Mouse (Mus musculus) embryo, embryonic 10 days (tissue): Measurements from ENCODE around the gene Csrnp2.
"Not testable (repeated sequence)": the region's sequence is repeated elsewhere in the genome, so short reads cannot be mapped to it uniquely, and the experiment has no call there.

Experiments
- DNase-seq: peaks from one replicate; pipeline ENCODE4 v3.0.0-alpha.2; 2015; ENCODE audit warnings: low spot score

Csrnp2 gene

DNA sequence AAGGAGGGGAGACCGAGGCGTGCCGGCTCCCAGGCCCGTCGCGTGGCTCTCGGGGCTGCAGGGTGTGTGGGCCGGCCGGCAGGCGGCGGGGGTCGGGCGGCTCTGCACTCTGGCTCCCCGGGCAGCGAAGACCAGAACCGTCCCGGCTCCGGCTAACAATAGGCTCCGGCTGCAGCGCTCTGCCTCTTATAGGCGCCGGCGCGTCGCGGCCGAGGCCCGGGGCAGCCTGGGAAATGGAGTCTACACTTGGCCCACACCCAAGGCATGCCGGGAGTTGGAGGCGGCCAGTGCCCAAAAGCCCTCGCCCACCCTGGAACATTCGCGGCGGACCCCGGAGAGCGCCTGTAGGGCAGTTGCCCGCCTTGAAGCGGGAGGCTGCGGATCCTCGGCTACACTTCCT is at the start of gene Csrnp2:
Gene Csrnp2 (minus strand): TSS at position 387 of the 400 bp plus-strand sequence.
- DNase-seq = peak; percentile 96

DNA sequence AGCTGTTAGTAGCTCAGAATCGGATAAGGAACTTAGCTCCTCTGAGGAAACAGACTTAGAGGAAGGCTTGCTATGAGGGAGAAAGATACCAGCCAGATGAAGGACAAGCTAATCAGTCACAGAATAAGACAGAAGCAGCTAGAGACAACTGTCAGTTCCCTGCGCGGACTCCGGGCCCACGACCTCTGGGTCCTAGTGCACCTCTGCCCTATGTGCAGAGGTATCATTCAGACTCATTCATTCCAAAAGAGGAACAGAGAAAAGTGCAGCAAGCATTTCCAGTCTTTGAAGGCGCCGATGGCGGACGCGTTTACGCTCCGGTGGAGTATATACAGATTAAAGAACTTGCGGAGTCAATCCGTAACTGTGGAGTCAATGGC is 48.4 kb upstream of the Csrnp2 start:
- not testable (repeated sequence) for DNase-seq

DNA sequence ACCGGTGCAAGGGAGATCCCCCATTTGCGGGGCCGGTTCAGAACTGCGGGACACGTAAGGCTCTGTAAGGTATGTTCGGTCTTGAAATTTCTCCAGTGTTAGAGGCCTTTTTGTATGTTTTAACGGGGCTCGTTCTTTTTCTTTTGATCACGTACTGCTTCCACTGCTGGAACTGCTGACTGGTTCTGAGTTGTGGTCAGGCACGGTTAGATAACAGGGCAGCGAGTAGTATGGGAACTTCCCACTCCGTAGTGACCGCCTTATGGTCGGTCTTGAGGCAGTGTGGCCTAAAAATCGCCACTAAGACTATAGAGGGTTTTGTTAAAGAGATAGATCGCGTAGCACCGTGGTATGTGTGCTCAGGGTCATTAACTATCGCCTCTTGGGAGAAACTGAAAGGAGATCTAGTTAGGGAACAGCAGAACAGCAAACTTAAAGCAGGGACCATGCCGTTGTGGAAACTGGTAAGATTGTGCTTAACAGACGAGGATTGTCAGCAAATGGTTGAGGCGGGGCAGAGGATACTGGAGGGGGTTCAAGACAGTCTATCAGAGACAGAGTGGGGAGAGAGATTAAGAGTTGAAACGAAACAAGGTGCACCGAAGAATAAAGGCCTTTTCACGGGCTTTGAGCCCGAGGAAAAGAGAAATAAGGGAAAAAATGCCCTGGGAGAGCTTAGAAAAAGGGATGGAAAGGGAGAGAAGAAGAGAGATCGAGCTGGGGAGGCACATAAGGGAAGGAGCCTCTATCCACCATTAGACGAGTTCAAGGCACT is 47.8 kb upstream of the Csrnp2 start:
- not testable (repeated sequence) for DNase-seq

DNA sequence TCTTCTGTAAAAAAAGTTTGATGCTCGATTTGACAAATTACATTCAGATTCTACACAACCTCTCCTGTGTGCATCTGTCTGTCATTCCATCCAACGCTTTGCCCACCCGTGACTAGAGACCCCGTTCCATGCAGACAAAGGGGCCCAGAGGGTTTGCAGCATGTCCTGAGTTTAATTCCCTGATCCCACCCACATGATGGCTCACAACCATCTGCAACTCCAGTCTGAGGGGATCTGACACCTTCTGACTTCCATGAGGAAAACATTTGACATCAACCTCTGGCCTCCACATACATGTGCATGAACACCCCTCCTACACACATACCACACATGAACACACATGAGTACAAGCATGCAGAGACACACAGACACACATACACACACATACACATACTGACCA is 46.1 kb upstream of the Csrnp2 start:
- no peak for DNase-seq

DNA sequence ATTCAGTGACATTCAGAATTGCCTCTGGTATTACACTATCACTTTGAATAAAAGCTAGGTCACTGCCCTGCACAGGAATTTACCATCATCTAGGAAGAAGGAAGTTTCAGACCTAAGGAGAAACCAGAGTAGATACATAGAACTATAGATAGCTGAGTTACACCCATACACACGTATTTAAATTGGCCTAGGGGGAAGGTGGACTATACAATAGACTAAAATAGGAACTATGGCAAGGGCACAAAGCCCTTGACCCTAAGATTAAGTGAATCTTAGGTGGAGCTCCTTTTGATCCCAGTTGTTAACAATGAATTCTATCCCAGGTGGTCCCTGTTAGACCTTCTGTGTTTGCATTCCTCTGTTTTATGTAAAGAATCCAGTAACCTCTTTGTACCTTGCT is 45.7 kb upstream of the Csrnp2 start:
- not testable (repeated sequence) for DNase-seq

DNA sequence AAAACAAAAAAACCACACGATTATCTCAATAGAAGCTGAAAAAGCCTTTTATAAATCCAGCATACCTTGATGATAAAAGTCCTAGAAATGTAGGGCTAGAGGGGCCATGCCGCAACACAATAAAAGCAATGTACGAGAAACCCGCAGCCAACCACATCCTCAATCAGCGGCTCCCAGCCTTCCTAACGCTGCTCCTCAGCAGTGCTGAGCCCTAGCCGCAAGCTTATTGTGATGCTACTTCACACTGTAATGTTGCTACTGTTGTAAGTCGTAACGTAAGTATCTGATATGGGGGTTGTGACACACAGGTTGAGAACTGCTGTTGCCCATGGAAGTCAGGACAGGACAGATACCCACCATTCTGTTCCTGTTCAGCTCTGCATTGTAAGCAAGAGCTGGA is 44.1 kb upstream of the Csrnp2 start:
- no peak for DNase-seq

DNA sequence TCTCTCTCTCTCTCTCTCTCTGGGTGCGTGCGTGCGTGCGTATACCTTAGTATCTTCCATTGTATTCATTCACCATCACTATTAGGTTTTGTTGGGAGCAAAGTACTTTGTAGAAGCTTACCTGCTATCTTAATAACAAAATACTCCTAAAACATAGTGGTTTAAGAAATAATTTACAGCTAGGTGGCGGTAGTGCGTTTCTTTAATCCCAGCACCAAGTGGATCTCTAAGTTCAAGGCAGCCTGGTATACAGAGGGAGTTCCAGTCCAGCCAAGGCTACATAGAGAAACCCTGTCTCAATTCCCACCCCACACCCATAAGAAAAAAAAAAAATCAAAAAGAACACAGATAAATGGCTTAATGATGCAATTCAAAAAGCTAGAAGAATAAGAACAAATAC is 42.6 kb upstream of the Csrnp2 start:
- peak; percentile 51 for DNase-seq

DNA sequence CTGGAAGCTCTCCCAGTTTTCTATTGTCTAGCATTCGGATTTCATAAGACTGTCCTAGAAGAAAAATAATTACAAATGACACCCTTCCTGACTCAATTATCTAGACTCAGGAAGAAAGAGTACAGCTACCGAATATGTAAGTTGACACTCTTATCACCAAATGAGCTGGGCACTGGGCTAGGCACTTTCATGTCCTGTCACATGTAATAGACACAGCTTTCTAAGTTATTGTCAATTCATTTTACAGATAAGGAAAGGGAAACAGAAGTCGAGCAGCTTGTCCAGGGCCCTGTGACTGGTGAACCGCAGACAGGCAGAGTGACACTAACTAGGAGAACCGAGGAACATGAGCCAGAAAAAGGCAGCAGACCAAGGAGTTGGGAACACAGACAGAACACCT is 32.6 kb upstream of the Csrnp2 start:
- no peak for DNase-seq

DNA sequence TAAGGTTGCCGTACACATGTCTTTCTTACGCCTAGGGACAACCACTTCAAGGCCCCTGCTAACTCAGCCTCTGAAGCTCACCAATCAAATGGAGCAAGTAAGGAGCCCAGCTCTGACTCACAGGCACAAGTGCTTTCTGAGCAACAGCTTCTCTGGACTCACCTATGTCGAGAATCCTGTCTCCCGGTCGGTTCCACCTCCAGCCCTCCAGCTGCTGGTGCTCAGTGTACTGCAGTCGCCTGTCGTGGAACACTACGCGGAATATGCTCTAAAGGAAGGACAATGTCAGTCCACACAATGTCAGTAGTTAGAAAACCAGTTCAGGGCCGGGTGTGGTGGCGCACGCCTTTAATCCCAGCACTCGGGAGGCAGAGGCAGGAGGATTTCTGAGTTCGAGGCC is 30.1 kb upstream of the Csrnp2 start:
- DNase-seq = no peak

DNA sequence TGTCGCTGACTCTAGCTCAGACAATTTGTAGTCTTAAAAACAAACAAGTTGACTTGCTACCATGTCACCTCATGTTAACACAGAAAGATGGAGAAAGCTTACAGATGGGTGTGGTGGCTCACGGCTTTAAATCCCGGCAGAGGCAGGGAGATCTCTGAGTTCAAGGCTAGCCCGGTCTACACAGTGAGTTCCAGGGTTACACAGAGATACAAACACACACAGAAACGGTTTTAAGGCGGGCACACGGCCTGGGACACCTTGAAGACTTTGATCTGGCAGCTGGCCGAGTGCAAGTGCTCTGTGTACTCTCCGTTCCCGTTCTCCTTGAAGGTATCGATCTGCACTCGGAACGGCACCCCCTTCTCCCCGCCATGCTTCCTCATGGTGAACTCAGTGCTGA is 25.0 kb upstream of the Csrnp2 start:
- no peak for DNase-seq

DNA sequence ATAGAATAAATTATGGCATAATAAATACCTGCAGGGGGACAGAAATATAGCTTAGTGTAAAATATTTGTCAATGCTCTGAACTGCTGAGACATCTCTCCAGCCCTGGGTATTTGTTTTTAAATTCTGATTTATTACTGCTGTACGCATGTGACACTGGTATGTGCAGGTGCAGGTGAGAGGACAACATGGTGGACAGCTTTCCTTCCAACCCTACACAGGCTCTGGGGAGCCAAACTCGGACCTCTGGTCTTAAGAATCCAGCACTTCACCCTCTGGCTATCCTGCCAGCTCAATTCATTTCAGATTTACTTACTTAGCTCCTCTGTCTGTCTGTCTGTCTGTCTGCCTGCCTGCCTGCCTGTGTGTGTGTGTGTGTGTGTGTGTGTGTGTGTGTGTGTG is 19.8 kb upstream of the Csrnp2 start:
- no peak for DNase-seq

DNA sequence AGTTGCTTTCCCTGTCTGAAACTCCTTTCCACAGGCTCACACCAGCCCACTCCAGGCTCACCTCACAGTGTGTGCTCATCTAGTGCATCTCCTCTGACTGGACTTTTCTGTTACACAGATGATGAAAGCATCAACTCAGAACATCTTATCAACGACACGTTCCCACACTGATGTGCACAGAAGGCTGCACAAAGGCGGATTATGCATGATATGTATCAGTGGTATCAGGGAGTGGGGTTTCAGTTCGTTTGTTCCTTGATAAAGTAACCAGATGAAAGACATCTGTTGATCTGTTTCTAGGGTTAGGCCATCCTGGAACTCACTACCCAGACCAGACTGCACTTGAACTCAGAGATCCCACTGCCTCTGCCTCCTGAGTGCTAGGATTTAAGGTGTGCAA is 18.1 kb upstream of the Csrnp2 start:
- DNase-seq = no peak

DNA sequence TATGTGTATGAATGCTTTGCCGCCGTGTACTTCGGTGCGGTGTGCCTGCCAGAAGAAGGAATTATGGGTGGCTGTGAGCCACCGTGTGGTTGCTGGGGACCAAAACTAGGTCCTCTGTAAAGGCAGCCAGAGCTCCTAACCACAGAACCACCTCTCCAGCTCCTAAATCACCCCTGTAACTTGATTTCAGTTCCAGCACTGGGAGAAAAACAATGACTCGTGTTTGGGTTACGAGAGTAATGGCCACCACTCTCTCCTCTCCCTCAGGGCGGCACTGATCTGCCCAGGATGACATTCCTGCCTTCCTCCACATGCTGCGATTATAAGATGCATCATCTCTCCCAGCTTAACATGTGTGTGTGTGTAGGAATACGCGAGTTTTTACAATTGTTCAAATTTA is 14.8 kb upstream of the Csrnp2 start:
- DNase-seq = no peak

DNA sequence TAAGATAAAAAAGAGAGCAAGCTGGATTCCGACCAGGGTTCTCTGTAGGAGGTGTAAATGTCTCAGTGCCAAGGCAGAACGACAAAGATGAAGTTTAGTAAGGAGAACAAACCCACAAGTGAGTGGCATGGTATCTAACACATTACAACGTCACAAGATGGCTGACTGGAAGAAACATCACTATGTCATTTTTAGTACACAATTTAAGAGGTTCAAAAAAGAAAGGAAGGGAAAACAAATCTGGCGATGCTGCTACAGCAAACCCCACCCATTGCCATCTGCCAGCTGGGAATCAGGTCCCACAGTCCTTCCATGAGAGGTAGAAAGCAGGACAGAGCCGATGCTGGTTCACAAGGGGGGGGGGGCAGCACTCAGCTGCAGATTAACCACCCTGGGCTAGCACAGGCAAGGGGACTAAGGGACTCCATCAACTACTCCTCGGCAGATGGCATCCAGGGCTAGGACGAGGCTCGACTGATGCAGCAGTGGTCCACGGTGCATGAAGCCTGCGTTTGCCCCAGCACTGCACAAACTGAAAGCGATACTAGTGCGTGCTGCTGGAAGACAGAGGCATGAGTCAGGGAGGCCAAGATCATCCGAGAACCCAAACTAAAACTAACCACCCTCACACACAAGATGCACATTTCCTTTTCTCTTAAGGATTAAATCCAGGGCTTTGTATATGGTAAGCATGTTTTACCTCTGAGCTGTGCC is 13.3 kb upstream of the Csrnp2 start:
- DNase-seq = no peak

DNA sequence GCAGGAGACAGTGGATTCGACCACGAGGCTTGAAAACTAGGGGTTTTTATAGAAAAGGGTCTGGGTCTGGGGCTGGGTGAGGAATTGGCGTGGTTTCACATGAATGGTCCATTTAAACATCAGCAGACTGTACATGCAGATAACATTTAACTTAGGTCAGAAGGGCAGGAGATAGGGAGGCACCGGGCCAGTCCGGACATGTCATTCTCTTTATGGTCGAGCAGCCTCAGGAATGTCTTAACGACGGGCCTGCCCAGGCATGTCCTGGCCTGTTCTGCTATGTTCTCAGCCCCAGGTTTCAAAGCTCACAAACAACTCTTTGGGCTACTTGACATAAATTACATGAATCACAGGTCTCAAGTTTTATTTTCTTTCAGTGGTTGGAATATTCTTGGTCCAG is 4.2 kb upstream of the Csrnp2 start:
- not testable (repeated sequence) for DNase-seq

DNA sequence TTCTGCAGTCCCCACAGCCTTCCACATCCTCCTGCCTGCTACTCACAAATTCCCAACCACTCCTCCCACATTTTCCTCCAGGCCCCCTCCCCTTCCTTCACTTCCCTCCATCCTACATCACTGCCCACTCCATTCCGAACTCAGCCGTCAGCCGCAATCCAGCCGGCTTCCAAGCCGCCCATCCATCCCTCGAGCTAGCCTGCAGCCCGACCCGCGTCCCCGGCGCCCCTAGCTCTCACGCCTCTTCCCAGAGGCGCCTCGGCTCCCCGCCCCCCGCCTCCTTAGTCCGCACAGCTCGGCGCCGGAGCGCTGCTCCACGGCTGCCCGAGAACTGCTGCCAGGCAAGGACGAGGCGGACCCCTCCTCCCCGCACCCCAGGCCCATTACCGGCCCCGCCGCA is 641 bp downstream of the Csrnp2 start:
- peak; percentile 71 for DNase-seq

DNA sequence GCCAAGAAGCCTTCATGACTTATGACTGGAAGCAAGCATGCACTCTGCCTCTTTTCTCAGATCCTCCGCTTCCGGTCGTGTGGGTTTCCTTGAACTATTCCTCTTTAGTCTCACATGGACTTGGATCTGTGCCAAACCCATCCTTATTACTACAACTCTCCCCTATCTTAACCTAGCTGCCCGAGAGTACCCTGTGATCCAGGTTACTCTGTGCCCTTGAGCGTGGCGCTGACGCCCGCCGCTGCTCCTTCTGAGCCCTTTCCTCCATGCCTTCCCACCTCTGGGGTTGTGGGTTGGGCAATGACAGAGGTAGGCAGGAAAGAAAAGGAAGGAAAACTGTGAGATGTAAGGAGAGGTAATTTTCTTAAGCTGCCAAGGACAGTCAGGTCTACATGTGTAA is 3.3 kb downstream of the Csrnp2 start:
- no peak for DNase-seq

DNA sequence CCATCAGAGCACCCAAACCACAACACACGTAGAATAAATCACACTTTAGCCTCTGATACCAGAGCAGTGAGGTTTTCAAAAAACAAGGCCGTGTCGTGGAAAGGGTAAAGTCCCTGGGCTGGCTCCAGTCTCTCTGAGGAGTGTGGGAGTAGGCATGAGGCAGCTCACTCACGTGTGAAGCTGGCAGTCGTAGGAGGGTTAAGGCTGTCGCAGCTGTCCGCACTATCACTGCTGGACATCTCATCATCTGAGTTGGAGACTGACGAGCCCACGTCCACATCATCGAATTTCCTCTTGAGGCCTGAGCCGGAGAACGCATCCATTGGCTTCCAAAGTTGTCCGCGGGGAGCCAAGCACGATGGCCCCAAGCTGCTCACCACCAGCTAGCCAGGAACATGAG is 6.0 kb downstream of the Csrnp2 start:
- no peak for DNase-seq

DNA sequence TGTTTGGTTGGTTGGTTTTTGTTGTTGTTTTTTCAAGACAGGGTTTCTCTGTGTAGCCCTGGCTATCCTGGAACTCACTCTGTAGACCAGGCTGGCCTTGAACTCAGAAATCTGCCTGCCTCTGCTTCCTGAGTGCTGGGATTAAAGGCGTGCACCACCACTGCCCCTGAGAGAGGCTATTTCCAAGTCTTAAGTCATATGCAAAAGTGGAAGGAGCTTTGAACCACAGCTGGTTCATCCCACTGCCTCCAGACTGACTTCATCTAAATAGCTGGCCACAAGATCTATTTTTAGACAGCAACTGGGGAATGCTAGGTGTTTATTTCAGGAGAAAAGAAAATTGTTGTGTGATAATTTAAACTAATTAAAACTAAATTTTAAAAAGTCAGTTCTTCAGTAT is 7.0 kb downstream of the Csrnp2 start:
- DNase-seq = not testable (repeated sequence)

DNA sequence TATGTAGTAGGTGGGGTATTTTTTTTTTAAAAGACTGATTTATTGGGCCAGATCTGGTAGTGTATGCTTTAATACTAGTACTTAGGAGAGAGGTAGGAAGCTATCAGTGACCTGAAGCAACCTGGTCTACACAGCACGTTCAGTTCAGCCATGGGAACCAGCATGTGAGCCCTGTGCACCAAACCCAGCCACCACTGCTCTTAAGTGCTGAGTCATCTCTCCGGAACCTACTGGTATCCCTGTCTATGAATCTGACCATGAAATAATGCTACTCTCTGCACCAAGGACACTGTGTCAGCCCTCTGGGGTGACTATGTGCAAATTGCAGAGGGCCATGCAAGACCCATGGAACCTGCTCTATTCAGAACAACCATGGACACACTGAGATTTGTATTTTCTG is 8.2 kb downstream of the Csrnp2 start:
- DNase-seq = no peak

DNA sequence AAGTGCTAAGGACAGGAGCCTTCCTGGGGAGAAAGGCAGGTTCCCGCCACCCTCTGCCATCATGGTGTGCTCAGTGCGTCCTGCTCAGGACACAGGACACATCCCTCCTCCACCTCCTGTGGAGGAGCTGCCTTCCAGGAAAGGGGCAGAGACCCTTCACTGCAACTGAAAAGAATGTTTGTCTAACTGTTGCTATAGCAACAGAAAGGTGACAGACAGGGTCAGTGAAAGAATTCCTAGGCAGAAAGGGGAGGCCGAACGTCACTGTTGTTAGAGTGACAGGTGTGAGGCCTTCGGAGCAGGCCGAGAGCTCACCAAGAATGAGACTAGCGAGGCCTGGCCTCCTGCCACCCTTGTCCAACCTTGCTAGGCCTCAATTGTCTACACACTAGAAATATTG is 8.8 kb downstream of the Csrnp2 start:
- DNase-seq = peak; percentile 81

DNA sequence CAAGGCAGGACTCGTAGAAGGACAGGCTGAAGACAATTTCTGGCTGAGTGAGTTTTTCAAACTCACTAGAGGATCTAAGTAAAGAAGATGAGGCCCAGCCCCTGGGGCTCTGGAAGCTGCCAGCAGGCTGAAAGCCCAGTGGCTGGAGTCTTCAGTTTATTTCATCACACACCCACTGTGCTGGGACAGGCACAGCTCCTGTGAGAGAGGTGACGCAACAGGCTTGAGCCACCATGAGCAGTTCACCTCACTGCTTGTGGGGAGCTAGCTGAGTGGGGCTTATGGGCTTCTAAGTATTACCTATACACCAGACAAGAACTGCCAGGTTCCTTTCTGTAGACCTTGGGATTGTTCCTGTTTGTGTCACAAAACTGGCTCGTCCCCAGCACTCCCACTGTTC is 9.7 kb downstream of the Csrnp2 start:
- no peak for DNase-seq

DNA sequence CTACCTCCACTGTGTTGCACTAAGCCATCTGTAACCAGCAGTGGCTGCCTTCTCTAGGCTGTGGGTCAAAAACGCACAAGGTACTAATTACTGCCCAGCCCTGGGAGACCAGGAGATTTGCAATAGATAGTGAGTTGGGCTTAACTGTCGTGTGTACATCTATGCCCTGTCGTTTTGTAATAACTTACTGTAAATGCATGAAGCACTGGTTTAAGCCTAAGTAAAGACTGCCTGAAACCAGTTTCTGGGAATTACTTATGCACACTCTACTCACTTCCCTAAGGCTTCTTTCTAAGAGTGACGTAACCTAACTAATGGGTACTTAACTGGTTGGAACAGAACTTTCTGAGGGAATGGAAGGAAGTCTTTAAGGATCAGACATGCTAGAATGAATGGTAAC is 16.4 kb downstream of the Csrnp2 start:
- no peak for DNase-seq

DNA sequence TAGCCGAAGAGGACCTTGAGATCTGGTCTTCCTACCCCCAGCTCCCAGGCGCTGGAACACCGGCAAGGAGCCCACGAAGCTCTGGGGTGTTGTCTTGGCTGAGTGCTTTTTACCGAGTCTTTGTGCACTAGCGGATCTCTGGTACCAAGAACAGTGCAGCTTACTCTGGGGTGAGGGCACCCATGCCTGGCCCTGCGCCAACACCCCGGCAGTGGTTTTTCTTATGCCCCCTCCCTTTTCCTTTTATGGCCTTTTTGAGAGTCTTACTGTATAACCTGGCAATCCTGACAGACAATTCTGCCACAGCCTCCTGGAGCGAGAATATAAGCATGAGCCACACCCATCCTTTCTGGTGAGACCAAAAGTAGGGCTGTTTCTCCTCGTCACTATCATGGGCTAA is 16.9 kb downstream of the Csrnp2 start:
- no peak for DNase-seq
